Mouse (Mus musculus) liver, embryonic 14.5 days (tissue): Measurements from ENCODE around the gene Zdhhc19. TPM values are rescaled to one million over a fixed set of nuclear protein-coding genes. Genes with fewer than 3 reads are reported as not detected.

Experiments used
- ATAC-seq: fragments of 200-750 bp; cut with Nextera tagmentation; 2 replicates; pipeline ENCODE4 v1.8.0; 2017; ENCODE audit warnings: moderate number of reproducible peaks, mild to moderate bottlenecking, moderate library complexity; ENCODE audit not compliant: insufficient read depth
- DNase-seq, 3 experiments: peaks; one replicate each; pipeline ENCODE4 v3.0.0-alpha.2; 2012 to 2013; ENCODE audit warnings: low read depth in 3 of 3, low spot score in 3 of 3
- H3K27ac ChIP-seq: fragments of 300-500 bp; sonication (generic); 2 replicates; pipeline ENCODE4 v1.5.1; 2014; ENCODE audit warnings: moderate library complexity, mild to moderate bottlenecking, control low read depth, inconsistent platforms
- H3K27me3 ChIP-seq: fragments of 300-500 bp; sonication (generic); 2 replicates; pipeline ENCODE4 v1.6.1; 2014; ENCODE audit warnings: mild to moderate bottlenecking, low read length, moderate library complexity; ENCODE audit not compliant: control insufficient read depth, insufficient read depth
- H3K36me3 ChIP-seq: fragments of 300-500 bp; sonication (generic); replicated peaks from 2 replicates; pipeline ENCODE4 v1.6.1; 2014; ENCODE audit warnings: low read depth; ENCODE audit not compliant: control insufficient read depth, insufficient read depth
- H3K4me1 ChIP-seq, 2 experiments: fragments of 200-500 bp in 1 of 2; fragments of 300-500 bp in 1 of 2; sonication (generic) in 1 of 2; replicated peaks; 2 replicates each; pipeline ENCODE4 v1.6.1; 2012 to 2014; ENCODE audit warnings: antibody characterized with exemption in 1 of 2, inconsistent platforms in 1 of 2, low read length in 1 of 2; ENCODE audit not compliant: control insufficient read depth in 2 of 2, insufficient read depth in 2 of 2
- H3K4me2 ChIP-seq: fragments of 300-500 bp; sonication (generic); 2 replicates; pipeline ENCODE4 v1.6.1; 2014; ENCODE audit warnings: low read depth, mild to moderate bottlenecking, control low read depth, moderate library complexity
- H3K4me3 ChIP-seq, 2 experiments: fragments of 200-500 bp in 1 of 2; fragments of 300-500 bp in 1 of 2; sonication (generic) in 1 of 2; 2 replicates each; pipeline ENCODE4 v1.5.1; 2012 to 2014; ENCODE audit warnings: low read depth in 2 of 2, low read length in 2 of 2, mild to moderate bottlenecking in 2 of 2, control low read depth in 1 of 2, inconsistent platforms in 1 of 2, moderate library complexity in 1 of 2; ENCODE audit not compliant: insufficient read depth in 1 of 2
- H3K9ac ChIP-seq: fragments of 300-500 bp; sonication (generic); replicated peaks from 2 replicates; pipeline ENCODE4 v1.6.1; 2014; ENCODE audit warnings: mild to moderate bottlenecking, control low read depth, moderate library complexity
- H3K9me3 ChIP-seq: fragments of 300-500 bp; sonication (generic); 2 replicates; pipeline ENCODE4 v1.6.1; 2016; ENCODE audit warnings: low read length, mixed read lengths; ENCODE audit not compliant: control insufficient read depth
- CTCF ChIP-seq: IDR thresholded peaks from 2 replicates; pipeline ENCODE4 v1.5.1; 2016; ENCODE audit warnings: antibody characterized with exemption, low read depth, control low read depth
- EP300 ChIP-seq: IDR thresholded peaks from 2 replicates; pipeline ENCODE4 v1.6.1; 2016; ENCODE audit warnings: antibody characterized with exemption, low read depth
- WGBS: fragments of 180-500 bp; shearing (Covaris S2); extraction: QIAGEN DNeasy Blood & Tissue Kit; methylation state at CpG from one replicate; pipeline ENCODE4 v1.1.7; 2014; ENCODE audit not compliant: insufficient replicate concordance; 5-methylcytosine and 5-hydroxymethylcytosine counted together
- polyA plus RNA-seq, 2 experiments: library from polyadenylated mRNA; depleted of rRNA in 1 of 2; stranded (reverse) in 1 of 2; unstranded in 1 of 2; fragments of >200 nt; fragmentation: Nextera tagmentation in 1 of 2; extraction: Ambion mirVana in 1 of 2; gene quantifications; 2 replicates each; pipeline versions ENCODE4 v1.2.1 to v1.2.3; 2012 to 2014

The Zdhhc19 gene
- polyA plus RNA-seq, 2 experiments, result not detected

DNA sequence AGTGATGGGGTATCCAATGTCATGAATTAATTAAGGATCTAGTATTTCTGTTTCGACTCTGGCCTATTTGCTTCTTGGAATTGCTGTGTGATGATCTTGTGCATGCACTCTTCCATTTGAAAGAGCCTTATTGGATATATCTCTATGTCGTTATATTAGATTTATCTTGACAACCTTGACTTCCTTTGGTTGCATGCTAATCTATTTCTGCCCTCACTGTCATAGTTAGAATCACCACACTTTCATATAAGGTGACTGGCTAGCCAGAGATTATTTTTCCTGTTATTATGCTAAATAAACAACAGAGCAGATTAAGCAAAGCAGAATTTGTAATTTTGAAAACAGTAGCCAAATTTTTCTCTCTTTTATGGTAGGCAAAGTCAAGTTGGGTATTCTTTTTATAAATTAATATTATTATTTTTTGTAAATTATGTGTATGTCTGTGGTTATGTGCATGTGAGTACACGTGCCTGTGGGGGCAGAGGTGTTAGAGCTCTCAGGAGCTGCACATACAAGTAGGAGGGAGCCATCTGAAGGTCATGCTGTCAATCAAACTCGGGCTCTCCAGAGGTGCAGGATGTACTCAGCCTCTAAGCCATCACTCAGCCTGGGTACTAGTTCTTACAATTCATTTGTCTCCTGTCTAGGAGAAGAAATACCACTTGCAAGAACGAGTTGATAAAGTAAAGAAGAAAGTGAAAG is 26.5 kb upstream of the Zdhhc19 start:
- 33% methylated on average over 5 of the region's 5 CpGs for WGBS
- Histone ChIP-seq H3K9ac (no peak overlapping the region), H3K36me3 (peaks cover 63% of the 10 kb centered on the region), H3K27ac (no peak overlapping the region), H3K4me3 (no peak overlapping the region), H3K9me3 (no peaks in the 10 kb centered on the region), H3K27me3 (no peaks in the 10 kb centered on the region), H3K4me2 (no peak overlapping the region), H3K4me1 (0 out of 4 replicates have a peak, but pooled peaks cover 0 to 3% of the 10 kb centered on the region in 2 experiments)
- DNase-seq, result no peak
- TF ChIP-seq CTCF, result no peak
- TF ChIP-seq EP300, result no peak
- no peak for ATAC-seq

GRCm38 (mm10) chr16:32472276-32473015 is 23.6 kb upstream of the Zdhhc19 start:
- H3K27me3 ChIP-seq, result no peaks in the 10 kb centered on the region
- H3K4me2 ChIP-seq, result no peak overlapping the region
- WGBS, result 82% methylated on average over 7 of the region's 7 CpGs
- no peak for ATAC-seq
- H3K4me1 ChIP-seq, result 0 out of 4 replicates have a peak, but pooled peaks cover 0 to 3% of the 10 kb centered on the region in 2 experiments
- no peaks in the 10 kb centered on the region for H3K9me3 ChIP-seq
- peaks cover 44% of the 10 kb centered on the region for H3K36me3 ChIP-seq
- no peak overlapping the region for H3K4me3 ChIP-seq
- no peak overlapping the region for H3K9ac ChIP-seq
- DNase-seq, result no peak
- H3K27ac ChIP-seq, result no peak overlapping the region
- TF ChIP-seq CTCF, result no peak
- no peak for TF ChIP-seq EP300

- Histone ChIP-seq H3K27me3 (no peaks in the 10 kb centered on the region), H3K9me3 (no peaks in the 10 kb centered on the region), H3K4me1 (no peaks in the 10 kb centered on the region), H3K9ac (no peak overlapping the region), H3K4me2 (no peak overlapping the region), H3K4me3 (no peak overlapping the region), H3K36me3 (peaks cover under 1% of the 10 kb centered on the region), H3K27ac (no peak overlapping the region)
- no peak for DNase-seq
- no peak for ATAC-seq
- WGBS, result 70% methylated on average over 6 of the region's 6 CpGs
- TF ChIP-seq CTCF (no peak), EP300 (no peak)
Observed at GRCm38 (mm10) chr16:32477315-32477714, 18.8 kb upstream of the Zdhhc19 start.

GRCm38 (mm10) chr16:32479415-32479814 is 16.6 kb upstream of the Zdhhc19 start:
- no peak overlapping the region for H3K4me2 ChIP-seq
- WGBS, result 62% methylated on average over 2 of the region's 2 CpGs
- no peak overlapping the region for H3K4me3 ChIP-seq
- H3K9ac ChIP-seq, result no peak overlapping the region
- no peaks in the 10 kb centered on the region for H3K9me3 ChIP-seq
- no peak for DNase-seq
- H3K4me1 ChIP-seq, result no peaks in the 10 kb centered on the region
- H3K27ac ChIP-seq, result no peak overlapping the region
- H3K36me3 ChIP-seq, result no peaks in the 10 kb centered on the region
- no peak for TF ChIP-seq EP300
- TF ChIP-seq CTCF, result no peak
- ATAC-seq, result no peak
- no peaks in the 10 kb centered on the region for H3K27me3 ChIP-seq

DNA sequence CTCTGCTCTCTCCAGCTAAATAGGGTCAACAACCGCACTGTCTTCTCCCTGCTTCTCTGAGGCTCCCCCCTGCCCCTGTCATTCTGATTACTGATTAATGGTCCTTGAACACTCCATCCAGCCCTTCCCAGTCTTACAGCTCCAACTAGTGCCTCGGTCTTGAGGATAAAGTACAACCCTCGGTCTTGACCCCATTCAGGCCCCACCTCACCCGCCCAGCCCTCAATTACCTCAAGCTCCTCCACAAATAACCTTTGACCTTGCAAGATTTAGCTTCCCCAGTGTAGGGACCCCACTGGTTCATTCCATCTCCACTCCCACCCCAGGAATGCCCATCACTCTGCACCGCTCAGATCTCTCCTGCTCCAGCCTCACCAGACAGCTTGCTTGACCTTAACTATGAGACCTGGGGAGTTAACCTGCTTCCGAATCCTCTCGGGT is 11.6 kb upstream of the Zdhhc19 start:
- TF ChIP-seq EP300, result no peak
- H3K4me1 ChIP-seq, result peaks cover 12 to 19% of the 10 kb centered on the region in 2 experiments
- WGBS, result 57% methylated on average over 7 of the region's 7 CpGs
- H3K9ac ChIP-seq, result no peak overlapping the region
- no peaks in the 10 kb centered on the region for H3K27me3 ChIP-seq
- no peak overlapping the region for H3K27ac ChIP-seq
- H3K4me3 ChIP-seq, result no peak overlapping the region
- H3K4me2 ChIP-seq, result no peak overlapping the region
- DNase-seq, result no peak
- H3K9me3 ChIP-seq, result no peaks in the 10 kb centered on the region
- no peak for ATAC-seq
- no peaks in the 10 kb centered on the region for H3K36me3 ChIP-seq
